Mouse (Mus musculus) ES-Bruce4 (cell line): ENCODE measurements at regions not wholly inside any gene's neighbourhood (a gene's known extent, or its start where the extent isn't known, plus 50 kb on each side); places are given as distances from the start of the nearest gene placed in this dataset.

Experiments used
- CTCF ChIP-seq: IDR thresholded peaks from one replicate; pipeline ENCODE4 v1.8.1; 2011; ENCODE audit warnings: low read depth, low read length
- EP300 ChIP-seq: IDR thresholded peaks from 2 replicates; pipeline ENCODE4 v1.6.1; 2011; ENCODE audit warnings: low read depth, low read length; ENCODE audit not compliant: insufficient read depth

DNA sequence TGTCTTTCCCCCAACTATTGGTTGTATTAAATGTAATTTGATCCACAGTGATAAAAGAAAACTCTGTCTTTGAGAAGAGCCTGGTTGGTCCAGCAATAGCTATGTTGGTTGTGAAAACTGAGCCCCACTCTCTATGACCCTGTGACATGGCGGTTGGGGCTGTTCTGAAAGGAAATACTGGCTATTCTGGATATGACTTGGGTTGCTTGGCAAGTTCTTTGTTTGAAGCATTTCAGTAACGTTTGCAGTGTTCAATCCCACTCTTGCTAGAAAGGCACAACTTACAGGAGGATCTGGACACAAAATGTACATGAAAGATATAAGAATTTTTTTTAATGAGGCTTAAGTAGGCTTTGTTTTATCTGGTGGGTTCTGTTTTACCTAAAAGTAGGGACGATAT lies 54.1 kb upstream of the Spdl1 start:
- no peak for TF ChIP-seq EP300
- TF ChIP-seq CTCF = no peak
